Mouse (Mus musculus) forelimb bud, embryonic 11.5 days (tissue): Measurements from ENCODE around the gene Cnot4.
"Not testable (repeated sequence)": the region's sequence is repeated elsewhere in the genome, so short reads cannot be mapped to it uniquely, and the experiment has no call there.

Experiments
- DNase-seq: peaks from one replicate; pipeline ENCODE4 v3.0.0-alpha.2; 2012; ENCODE audit warnings: low read depth, low spot score

The Cnot4 gene

GRCm38 (mm10) chr6:35133579-35134488 is at the start of gene Cnot4:
Gene Cnot4 (minus strand): TSS chr6:35133724.
- peak; percentile 95 for DNase-seq

- not testable (repeated sequence) for DNase-seq
Measured at GRCm38 (mm10) chr6:35179299-35179698, 45.8 kb upstream of the Cnot4 start.

- peak; percentile 35 for DNase-seq
Measured at GRCm38 (mm10) chr6:35177650-35178272, 44.2 kb upstream of the Cnot4 start.

- peak; percentile 88 for DNase-seq
Measured at GRCm38 (mm10) chr6:35176979-35177649, 43.6 kb upstream of the Cnot4 start, which contains the start of gene Nup205. Gene Nup205 (plus strand): TSS chr6:35177421.

GRCm38 (mm10) chr6:35173181-35173580 is 39.7 kb upstream of the Cnot4 start:
- no peak for DNase-seq

GRCm38 (mm10) chr6:35172028-35172427 is 38.5 kb upstream of the Cnot4 start:
- DNase-seq = not testable (repeated sequence)

- no peak for DNase-seq
Measured at GRCm38 (mm10) chr6:35169250-35169649, 35.7 kb upstream of the Cnot4 start.

- no peak for DNase-seq
Measured at GRCm38 (mm10) chr6:35154540-35154939, 21.0 kb upstream of the Cnot4 start.

- no peak for DNase-seq
Measured at GRCm38 (mm10) chr6:35147726-35148422, 14.3 kb upstream of the Cnot4 start.

- DNase-seq = no peak
Measured at GRCm38 (mm10) chr6:35145569-35145968, 12.0 kb upstream of the Cnot4 start.

GRCm38 (mm10) chr6:35140351-35140750 is 6.8 kb upstream of the Cnot4 start:
- DNase-seq = no peak

- no peak for DNase-seq
Measured at GRCm38 (mm10) chr6:35134844-35135243, 1.3 kb upstream of the Cnot4 start.

GRCm38 (mm10) chr6:35133246-35133578 is 312 bp downstream of the Cnot4 start:
- no peak for DNase-seq

- peak; percentile 6 for DNase-seq
Measured at GRCm38 (mm10) chr6:35132806-35133205, 718 bp downstream of the Cnot4 start.

GRCm38 (mm10) chr6:35122488-35122887 is 11.0 kb downstream of the Cnot4 start:
- no peak for DNase-seq

- DNase-seq = no peak
Measured at GRCm38 (mm10) chr6:35121925-35122324, 11.6 kb downstream of the Cnot4 start.

- no peak for DNase-seq
Measured at GRCm38 (mm10) chr6:35102457-35102856, 31.1 kb downstream of the Cnot4 start.

- DNase-seq = no peak
Measured at GRCm38 (mm10) chr6:35084927-35085326, 48.6 kb downstream of the Cnot4 start.

- DNase-seq = no peak
Measured at GRCm38 (mm10) chr6:35075148-35075547, 58.4 kb downstream of the Cnot4 start.

GRCm38 (mm10) chr6:35071261-35071660 is 62.3 kb downstream of the Cnot4 start:
- DNase-seq = no peak

GRCm38 (mm10) chr6:35062446-35062845 is 71.1 kb downstream of the Cnot4 start:
- no peak for DNase-seq

- no peak for DNase-seq
Measured at GRCm38 (mm10) chr6:35043127-35043526, 90.4 kb downstream of the Cnot4 start.
